Mouse (Mus musculus) lung, postnatal 25 days (tissue): ENCODE results near the gene Hectd1.

Experiments used
- DNase-seq: peaks from one replicate; pipeline ENCODE4 v3.0.0; 2022; ENCODE audit warnings: low spot score

Gene Hectd1

DNA sequence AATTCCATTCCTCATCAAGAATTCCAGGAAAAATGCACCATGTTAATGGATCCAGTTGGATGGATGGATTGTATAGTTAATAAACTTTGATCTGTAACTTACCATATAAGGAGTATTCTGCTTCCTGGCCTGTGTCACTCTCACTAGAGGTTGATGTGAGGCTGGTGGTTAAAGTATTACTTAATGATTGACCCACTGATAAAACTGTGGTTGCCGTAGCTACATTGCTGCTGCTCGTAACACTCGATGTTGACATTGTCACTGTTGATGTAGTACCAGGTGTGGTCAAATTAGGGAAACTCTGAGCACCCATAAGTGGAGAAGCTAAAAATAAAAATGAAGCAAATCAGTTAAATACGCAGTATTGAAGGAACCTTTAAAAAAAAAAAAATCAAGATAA, 61.9 kb downstream of the Hectd1 start:
- no peak for DNase-seq

- DNase-seq, result no peak
Measured at GRCm38 (mm10) chr12:51759374-51759773, 70.0 kb downstream of the Hectd1 start.

DNA sequence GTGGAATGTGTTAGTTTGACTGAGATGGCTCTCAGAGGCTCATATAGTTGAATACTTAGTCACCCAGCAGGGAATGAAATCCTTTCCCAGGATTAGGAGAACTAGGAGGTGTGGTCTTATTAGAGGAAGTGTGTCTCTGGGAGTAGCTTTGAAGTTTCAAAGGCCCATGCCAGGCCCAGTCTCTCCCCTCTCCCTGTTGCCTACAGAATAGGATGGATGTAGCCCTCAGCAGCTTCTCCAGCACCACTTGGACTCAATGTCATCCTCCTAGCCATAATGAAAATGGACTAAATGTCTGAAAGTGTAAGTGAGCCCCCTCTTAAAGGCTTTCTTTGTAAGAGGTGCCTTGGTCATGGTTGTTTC, 72.8 kb downstream of the Hectd1 start:
- no peak for DNase-seq

GRCm38 (mm10) chr12:51755938-51756598, 73.3 kb downstream of the Hectd1 start:
- no peak for DNase-seq

- no peak for DNase-seq
Measured at GRCm38 (mm10) chr12:51747348-51747747, 82.0 kb downstream of the Hectd1 start.

- no peak for DNase-seq
Measured at GRCm38 (mm10) chr12:51744957-51745356, 84.4 kb downstream of the Hectd1 start.

DNA sequence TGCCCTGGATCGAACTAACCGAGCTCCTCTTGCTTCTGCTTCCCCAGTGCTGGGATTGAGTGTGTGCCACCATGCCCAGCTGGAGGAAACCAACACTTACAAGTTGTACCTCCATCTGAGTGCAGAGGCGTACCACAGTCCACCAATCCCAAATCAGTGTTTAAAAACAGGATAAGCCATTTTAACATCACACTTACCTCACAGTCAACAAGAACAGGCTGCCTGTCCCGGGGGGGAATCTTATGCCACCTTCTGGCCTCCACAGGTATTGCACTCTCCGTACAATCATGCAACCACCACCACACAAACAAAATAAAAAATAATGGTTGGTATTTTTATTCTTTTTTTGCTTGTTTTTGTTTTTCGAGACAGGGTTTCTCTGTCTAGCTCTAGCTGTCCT, 87.6 kb downstream of the Hectd1 start:
- peak; percentile 37 for DNase-seq

- no peak for DNase-seq
Measured at GRCm38 (mm10) chr12:51736807-51737206, 92.5 kb downstream of the Hectd1 start.

DNA sequence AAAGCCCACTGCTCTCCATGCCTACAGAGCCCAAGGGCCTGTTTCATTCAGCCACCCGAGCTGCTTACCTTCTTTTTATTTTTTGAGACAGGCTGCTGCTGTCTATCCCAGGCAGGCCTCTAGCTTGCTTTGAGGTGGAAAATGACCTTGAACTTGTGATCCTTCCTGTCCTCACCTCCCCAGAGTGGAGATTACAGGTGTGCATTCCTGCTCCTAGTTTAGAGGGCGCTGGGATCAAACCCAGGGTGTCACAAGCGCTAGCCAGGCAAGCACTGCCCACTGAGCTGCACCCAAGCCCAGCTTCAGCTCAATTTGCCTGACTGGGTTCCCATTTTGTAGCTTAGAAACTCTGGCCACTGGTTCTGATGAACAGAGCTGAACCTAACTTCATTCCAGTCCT, 93.0 kb downstream of the Hectd1 start:
- DNase-seq, result no peak

DNA sequence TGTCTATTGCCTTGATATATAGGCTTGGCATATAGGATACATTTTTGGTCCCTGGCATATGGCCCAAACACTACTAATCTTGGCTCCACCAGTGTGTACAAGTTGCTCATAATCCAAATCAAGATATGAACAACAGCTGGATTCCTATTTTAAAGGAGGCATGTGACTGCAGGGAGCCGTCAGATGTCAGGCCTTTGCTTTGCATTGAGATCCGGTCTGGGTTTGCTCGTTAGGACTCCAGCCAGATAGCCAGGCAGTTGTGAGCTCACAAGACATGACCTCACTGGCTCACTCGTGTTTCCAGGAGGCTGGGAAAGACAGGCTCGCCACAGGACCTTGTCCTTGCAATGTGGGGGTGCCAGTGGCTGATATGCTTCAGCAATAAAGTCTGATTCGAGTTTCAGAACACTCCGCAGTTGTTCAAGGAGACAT, 93.5 kb downstream of the Hectd1 start:
- DNase-seq, result no peak

- DNase-seq, result no peak
Measured at GRCm38 (mm10) chr12:51734605-51735211, 94.6 kb downstream of the Hectd1 start.

GRCm38 (mm10) chr12:51729827-51730226, 99.5 kb downstream of the Hectd1 start:
- DNase-seq, result no peak

DNA sequence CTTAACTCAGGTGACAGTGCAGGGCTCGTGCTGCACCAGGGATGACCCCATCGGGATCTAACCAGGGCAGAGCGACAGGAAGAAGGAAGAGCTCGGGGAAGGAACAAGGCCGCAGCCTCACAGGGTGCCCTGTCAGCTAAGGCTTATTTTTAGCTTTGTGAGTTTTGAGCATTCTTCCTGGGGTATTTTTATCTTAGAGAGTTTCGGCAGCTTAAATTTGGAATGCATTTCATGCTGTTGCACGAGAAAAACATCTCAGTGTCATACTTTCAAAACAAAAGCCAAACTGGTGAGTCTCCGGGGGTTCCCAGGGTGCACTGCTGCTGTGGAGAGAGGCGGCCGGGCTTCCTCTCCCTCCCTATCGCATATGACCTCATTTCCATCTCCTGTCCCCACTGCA, 100.3 kb downstream of the Hectd1 start:
- peak; percentile 34 for DNase-seq

DNA sequence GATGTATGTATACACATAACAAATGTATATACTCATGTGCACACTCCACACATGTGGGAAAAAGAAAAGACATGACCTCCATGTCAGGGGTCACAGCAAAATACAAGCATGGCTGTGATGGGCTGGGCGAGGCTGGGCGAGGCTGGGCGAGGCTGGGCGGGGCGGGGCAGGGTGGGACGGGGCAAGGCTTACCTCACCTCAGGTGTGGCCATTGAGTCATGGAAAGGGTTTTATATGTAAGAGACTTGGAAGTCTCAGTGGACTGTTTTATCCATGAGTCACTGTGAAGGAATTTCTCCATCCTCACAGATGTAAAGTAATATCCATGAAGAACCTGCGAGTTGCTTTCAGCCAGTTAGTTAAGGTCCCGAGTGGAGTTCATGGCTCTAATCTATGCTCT, 107.5 kb downstream of the Hectd1 start:
- DNase-seq, result no peak

- no peak for DNase-seq
Measured at GRCm38 (mm10) chr12:51718617-51719016, 110.7 kb downstream of the Hectd1 start.

DNA sequence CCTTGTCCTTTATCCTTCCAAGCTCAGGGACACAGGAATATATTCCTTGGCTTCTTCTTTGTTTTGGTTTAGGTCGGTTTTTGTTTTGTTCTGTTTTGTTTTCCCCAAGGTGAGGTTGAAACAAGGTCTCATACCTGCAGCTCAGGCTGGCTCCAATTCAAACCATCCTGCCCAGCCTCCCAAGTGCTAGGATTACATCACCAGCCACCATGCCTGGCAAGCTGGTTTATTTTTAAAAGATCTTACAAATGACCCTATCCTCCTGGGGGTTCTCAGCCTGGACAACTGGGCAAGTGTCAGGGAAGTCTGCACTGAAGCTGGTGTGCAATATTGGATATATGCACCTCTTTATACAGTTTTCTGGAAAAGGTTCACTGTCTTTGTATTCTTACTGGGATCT, 116.7 kb downstream of the Hectd1 start:
- no peak for DNase-seq

DNA sequence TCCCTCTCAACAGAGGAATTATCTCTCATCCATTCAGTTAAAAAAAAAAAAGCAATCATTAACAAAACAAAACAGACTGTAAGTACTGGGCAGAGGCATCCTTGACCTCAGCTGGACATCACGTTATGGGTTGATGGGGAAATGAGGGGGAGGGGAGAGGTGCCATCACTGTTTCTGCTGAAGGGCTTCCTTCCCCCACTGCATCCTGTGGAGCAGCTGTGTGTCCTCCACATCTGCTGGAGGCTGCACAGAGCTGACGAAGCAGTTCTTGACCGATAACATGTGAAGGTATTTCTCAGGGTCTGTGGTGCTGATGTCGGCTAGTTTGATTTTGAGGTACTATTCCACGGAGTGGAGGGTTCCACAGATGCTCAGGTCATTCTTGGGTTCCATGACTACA, 119.2 kb downstream of the Hectd1 start:
- no peak for DNase-seq

DNA sequence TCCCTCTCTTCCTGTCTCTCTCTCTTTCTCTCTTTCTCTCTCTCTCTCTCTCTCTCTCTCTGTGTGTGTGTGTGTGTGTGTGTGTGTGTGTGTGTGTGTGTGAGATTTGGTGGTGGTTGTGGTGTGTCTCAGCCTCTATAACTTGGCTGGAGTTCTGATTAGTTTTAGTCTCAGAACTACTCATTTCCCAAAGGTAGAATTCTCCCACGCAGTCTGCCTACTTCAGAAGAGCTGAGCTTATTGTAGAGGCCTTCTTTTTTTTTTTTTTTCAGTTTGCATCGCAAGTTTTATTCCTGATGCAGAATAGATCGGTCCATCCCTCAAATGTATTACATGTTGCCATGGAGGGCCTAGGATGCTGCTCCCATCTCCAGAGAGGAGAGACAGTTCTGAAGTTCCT, 119.6 kb downstream of the Hectd1 start:
- DNase-seq, result no peak

- no peak for DNase-seq
Measured at GRCm38 (mm10) chr12:51708941-51709686, 120.2 kb downstream of the Hectd1 start.

DNA sequence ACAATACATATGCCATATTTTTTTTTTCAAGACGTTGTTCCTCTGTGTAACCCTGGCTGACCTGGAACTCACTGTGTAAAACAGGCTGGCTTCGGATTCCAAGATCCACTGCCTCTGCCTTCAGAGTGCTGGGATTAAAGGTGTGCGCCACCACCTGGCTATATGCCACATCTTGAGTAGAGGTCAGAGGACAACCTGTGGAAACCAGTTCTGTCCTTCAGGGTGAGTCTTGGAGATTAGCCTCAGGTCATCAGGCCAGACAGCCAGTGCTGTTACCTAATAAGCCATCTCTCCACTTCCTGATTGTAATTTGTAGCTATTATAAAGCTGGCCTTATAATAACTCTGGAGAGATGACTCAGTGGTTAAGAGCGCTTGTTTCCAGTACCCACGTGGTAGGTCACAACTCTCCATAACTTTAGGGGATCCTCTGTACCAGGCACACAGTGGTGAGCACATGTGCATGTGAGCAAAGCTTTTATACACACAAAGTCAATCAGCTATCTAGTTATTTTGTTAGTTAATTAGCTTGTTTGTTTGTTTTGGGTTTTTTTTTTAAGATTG, 122.6 kb downstream of the Hectd1 start:
- DNase-seq, result no peak

GRCm38 (mm10) chr12:51705778-51706177, 123.6 kb downstream of the Hectd1 start:
- peak; percentile 74 for DNase-seq

GRCm38 (mm10) chr12:51704572-51704971, 124.8 kb downstream of the Hectd1 start:
- no peak for DNase-seq

DNA sequence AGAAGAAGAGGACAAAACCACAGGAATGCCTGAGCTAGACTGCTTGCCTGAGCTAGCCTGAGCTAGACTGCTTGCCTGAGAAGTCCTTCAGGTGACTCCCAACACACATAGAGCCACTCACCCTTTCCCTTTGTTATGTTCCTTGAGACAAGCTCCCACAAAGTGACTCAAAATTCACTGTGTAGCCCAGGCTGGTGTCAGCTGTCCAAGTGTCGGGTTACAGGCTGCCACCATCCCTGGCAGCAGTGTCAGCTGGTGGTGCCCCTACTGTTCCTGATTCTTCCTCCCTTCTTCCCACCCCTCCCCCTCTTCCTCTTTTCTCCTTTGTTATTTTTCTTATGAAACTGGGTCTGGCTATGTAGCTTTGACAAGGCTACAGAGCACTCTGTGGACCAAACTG, 125.5 kb downstream of the Hectd1 start:
- no peak for DNase-seq
